Mouse (Mus musculus) hindbrain, embryonic 10.5 days (tissue): ENCODE results near the gene Atp5l. TPM values are rescaled to one million over a fixed set of nuclear protein-coding genes. Genes with fewer than 3 reads are reported as not detected.

Source experiments
- DNase-seq: peaks from one replicate; pipeline ENCODE4 v3.0.0-alpha.2; 2017; ENCODE audit warnings: low spot score
- H3K27ac ChIP-seq: fragments of 300-500 bp; sonication (generic); 2 replicates; pipeline ENCODE4 v1.5.1; 2016; ENCODE audit warnings: mild to moderate bottlenecking, moderate library complexity
- H3K27me3 ChIP-seq: fragments of 300-500 bp; sonication (generic); 2 replicates; pipeline ENCODE4 v1.6.1; 2016; ENCODE audit warnings: mild to moderate bottlenecking; ENCODE audit not compliant: poor library complexity, insufficient read depth, severe bottlenecking
- H3K36me3 ChIP-seq: fragments of 300-500 bp; sonication (generic); 2 replicates; pipeline ENCODE4 v1.6.1; 2016; ENCODE audit warnings: mild to moderate bottlenecking, moderate library complexity
- H3K4me1 ChIP-seq: fragments of 300-500 bp; sonication (generic); replicated peaks from 2 replicates; pipeline ENCODE4 v1.6.1; 2016; ENCODE audit warnings: mild to moderate bottlenecking
- H3K4me3 ChIP-seq: fragments of 300-500 bp; sonication (generic); 2 replicates; pipeline ENCODE4 v1.5.1; 2016; ENCODE audit warnings: mild to moderate bottlenecking, moderate library complexity
- H3K9me3 ChIP-seq: fragments of 300-500 bp; sonication (generic); 2 replicates; pipeline ENCODE4 v1.6.1; 2016; ENCODE audit warnings: mild to moderate bottlenecking, moderate library complexity
- WGBS: fragments of 180-500 bp; shearing (Covaris S2); methylation state at CpG from one replicate; pipeline ENCODE4 v1.1.7; 2016; 5-methylcytosine and 5-hydroxymethylcytosine counted together
- polyA plus RNA-seq: library from polyadenylated mRNA; unstranded; fragments of >200 nt; fragmentation: Nextera tagmentation; extraction: Ambion mirVana; gene quantifications from 2 replicates; pipeline ENCODE4 v1.2.1, GENCODE M21; 2016

Gene Atp5l
- polyA plus RNA-seq, 1 experiment from 2014 or later: 650 TPM

DNA sequence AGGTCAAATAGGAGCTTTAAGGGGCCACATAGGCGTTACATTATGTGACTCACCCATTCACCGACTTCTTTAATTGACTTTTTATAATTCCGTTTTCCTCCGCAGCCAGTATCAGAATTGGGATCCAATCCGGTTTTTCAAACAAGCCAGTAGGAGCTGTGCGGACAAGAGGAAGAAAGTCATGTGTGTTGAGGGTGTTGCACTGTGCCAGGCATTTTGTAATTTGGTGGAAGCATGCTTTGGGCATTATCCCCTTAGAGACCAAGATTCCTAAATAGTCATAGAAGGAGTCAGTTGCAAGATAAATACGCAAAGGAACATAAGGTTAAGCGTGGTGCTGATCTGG, 554 bp upstream of the Atp5l start:
- Histone ChIP-seq H3K27me3 (no peaks in the 10 kb centered on the region), H3K36me3 (peaks cover 4% of the 10 kb centered on the region; the same call in 1 of the 2 replicates), H3K4me3 (peak overlapping the region; percentile 98), H3K4me1 (peaks cover 13% of the 10 kb centered on the region), H3K27ac (peak overlapping the region; percentile 95), H3K9me3 (no peaks in the 10 kb centered on the region)
- no peak for DNase-seq
- 2% methylated on average over 8 of the region's 8 CpGs for WGBS

GRCm38 (mm10) chr9:44919606-44920005, 936 bp downstream of the Atp5l start:
- Histone ChIP-seq H3K36me3 (0 out of 2 replicates have a peak, but pooled peaks cover 4% of the 10 kb centered on the region), H3K4me3 (peak overlapping the region; percentile 98), H3K27ac (no peak overlapping the region; the same call in 1 of the 2 replicates), H3K9me3 (no peaks in the 10 kb centered on the region), H3K27me3 (no peaks in the 10 kb centered on the region), H3K4me1 (peaks cover 13% of the 10 kb centered on the region)
- no peak for DNase-seq
- WGBS: 39% methylated on average over 2 of the region's 2 CpGs

DNA sequence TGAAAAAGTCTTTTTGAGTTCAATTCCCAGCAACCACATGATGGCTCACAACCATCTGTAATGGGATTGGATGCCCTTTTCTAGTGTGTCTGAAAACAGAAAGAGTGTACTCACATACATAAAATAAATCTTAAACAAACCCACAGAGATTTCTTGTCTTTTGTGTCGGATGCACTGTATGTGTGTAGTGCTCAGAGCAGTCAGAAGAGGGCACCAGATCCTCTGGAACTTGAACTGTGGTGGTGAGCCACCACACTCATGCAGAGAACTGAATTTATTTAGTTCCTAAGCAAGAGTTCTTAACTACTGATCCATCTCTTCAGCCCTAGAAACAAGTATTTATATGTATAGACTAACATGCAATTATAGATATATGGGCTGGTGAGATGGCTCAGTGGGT, 4.3 kb downstream of the Atp5l start:
- peaks cover 13% of the 10 kb centered on the region for H3K4me1 ChIP-seq
- DNase-seq: peak; percentile 19
- H3K27me3 ChIP-seq: no peaks in the 10 kb centered on the region
- no peak overlapping the region for H3K4me3 ChIP-seq
- 52% methylated on average over 1 of the region's 1 CpGs for WGBS
- peaks cover 27% of the 10 kb centered on the region for H3K36me3 ChIP-seq
- no peaks in the 10 kb centered on the region for H3K9me3 ChIP-seq
- H3K27ac ChIP-seq: no peak overlapping the region

DNA sequence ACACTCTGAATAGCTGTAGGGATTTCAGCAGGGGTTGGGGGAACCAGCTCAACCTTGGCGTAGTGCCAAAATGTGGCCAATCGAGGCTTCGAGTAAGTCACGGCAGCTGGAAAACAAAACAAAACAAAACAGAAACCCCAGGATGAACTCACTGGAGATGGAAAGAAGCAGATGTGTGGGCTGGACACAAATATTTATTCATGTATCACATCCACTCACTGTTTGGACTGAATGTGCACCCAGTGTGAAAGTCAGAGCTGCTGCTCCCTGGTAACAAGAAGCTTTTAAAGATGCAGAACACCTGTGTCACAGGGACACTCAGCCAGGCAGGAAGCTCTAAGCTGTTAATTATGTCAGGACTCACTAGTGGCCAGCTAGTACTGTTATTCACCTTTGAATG, 5.8 kb downstream of the Atp5l start:
- H3K4me3 ChIP-seq: no peak overlapping the region
- H3K27me3 ChIP-seq: no peaks in the 10 kb centered on the region
- 85% methylated on average over 4 of the region's 4 CpGs for WGBS
- no peak overlapping the region for H3K27ac ChIP-seq
- no peaks in the 10 kb centered on the region for H3K9me3 ChIP-seq
- H3K4me1 ChIP-seq: peaks cover 10% of the 10 kb centered on the region
- H3K36me3 ChIP-seq: peaks cover 41% of the 10 kb centered on the region
- no peak for DNase-seq

- H3K27ac ChIP-seq: no peak overlapping the region
- 0 out of 2 replicates have a peak, but pooled peaks cover 3% of the 10 kb centered on the region for H3K4me1 ChIP-seq
- no peaks in the 10 kb centered on the region for H3K9me3 ChIP-seq
- no peak overlapping the region for H3K4me3 ChIP-seq
- peaks cover 41% of the 10 kb centered on the region for H3K36me3 ChIP-seq
- DNase-seq: no peak
- WGBS: 90% methylated on average over 4 of the region's 4 CpGs
- no peaks in the 10 kb centered on the region for H3K27me3 ChIP-seq
Measured at GRCm38 (mm10) chr9:44911365-44911764, 9.2 kb downstream of the Atp5l start.

DNA sequence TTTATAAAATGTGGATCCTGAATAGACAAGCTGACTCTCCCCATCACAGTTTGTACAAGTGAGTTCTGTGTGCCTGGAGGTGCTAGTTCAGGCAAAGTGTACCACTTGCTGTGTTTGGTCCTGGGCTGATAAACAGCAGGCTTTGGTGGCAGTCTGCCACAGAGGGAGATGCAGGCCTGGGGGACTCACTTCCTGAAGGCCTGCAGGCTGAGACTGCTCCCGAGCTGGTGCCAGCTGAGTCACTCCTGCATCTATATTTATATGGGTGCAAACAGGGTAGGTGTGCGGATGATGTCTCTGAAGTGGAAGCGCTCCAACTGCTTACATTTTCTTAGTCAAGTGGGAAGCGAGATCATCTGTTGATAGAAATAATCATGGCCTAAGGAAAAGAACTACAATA, 14.9 kb downstream of the Atp5l start:
- no peaks in the 10 kb centered on the region for H3K9me3 ChIP-seq
- 0 out of 2 replicates have a peak, but pooled peaks cover 3% of the 10 kb centered on the region for H3K4me1 ChIP-seq
- H3K36me3 ChIP-seq: peaks cover 8% of the 10 kb centered on the region
- H3K4me3 ChIP-seq: no peak overlapping the region
- no peak for DNase-seq
- no peak overlapping the region for H3K27ac ChIP-seq
- no peaks in the 10 kb centered on the region for H3K27me3 ChIP-seq
- 83% methylated on average over 4 of the region's 4 CpGs for WGBS

DNA sequence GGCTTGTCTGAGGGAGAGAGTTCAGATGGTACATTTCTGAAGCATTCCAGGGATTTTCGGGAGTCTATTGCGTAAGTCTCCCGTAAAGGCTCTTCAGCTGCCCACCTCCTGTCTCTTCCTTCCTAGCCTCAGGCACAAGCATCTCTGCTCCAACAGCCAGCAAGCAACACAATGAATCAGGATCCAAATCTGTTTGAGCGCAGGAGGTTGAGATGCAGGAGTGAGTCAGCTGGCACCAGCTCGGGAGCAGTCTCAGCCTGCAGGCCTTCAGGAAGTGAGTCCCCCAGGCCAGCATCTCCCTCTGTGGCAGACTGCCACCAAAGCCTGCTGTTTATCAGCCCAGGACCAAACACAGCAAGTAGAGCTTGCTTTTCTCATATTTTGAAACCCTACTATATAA, 15.6 kb downstream of the Atp5l start:
- Histone ChIP-seq H3K36me3 (peaks cover 2% of the 10 kb centered on the region), H3K9me3 (no peaks in the 10 kb centered on the region), H3K27me3 (no peaks in the 10 kb centered on the region), H3K4me3 (no peak overlapping the region), H3K27ac (no peak overlapping the region), H3K4me1 (0 out of 2 replicates have a peak, but pooled peaks cover 3% of the 10 kb centered on the region)
- no peak for DNase-seq
- WGBS: 76% methylated on average over 5 of the region's 5 CpGs

- Histone ChIP-seq H3K27ac (no peak overlapping the region), H3K9me3 (no peaks in the 10 kb centered on the region), H3K4me1 (0 out of 2 replicates have a peak, but pooled peaks cover 3% of the 10 kb centered on the region), H3K4me3 (no peak overlapping the region), H3K36me3 (no peaks in the 10 kb centered on the region), H3K27me3 (no peaks in the 10 kb centered on the region)
- DNase-seq: no peak
- WGBS: 84% methylated on average over 4 of the region's 4 CpGs
Measured at GRCm38 (mm10) chr9:44903856-44904255, 16.7 kb downstream of the Atp5l start.

DNA sequence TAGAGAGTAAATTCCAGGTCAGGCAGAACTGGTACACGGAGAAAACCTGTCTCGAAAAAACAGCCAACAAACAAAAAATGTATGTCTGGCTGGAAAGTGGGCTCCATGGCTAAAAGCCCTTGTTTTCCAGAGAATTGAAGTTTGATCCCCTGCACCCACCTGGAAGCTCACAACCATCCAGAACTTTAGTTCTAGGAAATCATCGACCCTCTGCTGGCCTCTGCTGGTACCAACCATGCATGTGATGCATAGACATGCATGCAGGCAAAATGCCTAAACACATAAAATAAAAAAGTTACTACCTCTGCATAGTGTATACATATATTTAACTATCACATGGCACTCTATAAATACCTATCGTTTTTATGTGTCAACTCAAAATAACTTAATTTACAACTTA, 20.1 kb downstream of the Atp5l start:
- H3K36me3 ChIP-seq: no peaks in the 10 kb centered on the region
- no peaks in the 10 kb centered on the region for H3K9me3 ChIP-seq
- no peak overlapping the region for H3K4me3 ChIP-seq
- DNase-seq: no peak
- no peaks in the 10 kb centered on the region for H3K27me3 ChIP-seq
- 0 out of 2 replicates have a peak, but pooled peaks cover 3% of the 10 kb centered on the region for H3K4me1 ChIP-seq
- H3K27ac ChIP-seq: no peak overlapping the region
- WGBS: 67% methylated on average over 4 of the region's 4 CpGs

DNA sequence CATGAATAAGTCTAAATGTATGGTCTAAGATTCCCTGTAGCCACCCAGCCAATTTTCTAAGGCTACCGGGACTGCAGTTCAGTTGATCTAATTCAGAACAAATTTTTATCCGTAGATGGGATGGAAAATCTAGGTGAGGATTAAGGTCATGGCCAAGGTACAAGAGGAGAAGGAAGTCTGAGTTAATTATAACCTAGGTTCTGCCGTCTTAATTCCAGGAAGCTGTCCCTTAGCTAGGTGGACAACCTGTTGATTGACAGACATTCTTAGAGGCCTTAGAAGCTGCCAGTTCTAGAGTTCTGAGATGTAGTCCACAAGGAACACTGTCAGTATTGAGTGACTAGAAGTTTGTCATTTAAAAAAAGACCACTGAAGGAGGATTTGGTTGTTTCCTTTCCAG, 20.8 kb downstream of the Atp5l start:
- Histone ChIP-seq H3K36me3 (no peaks in the 10 kb centered on the region), H3K4me1 (0 out of 2 replicates have a peak, but pooled peaks cover 3% of the 10 kb centered on the region), H3K27ac (no peak overlapping the region), H3K27me3 (no peaks in the 10 kb centered on the region), H3K9me3 (no peaks in the 10 kb centered on the region), H3K4me3 (no peak overlapping the region)
- WGBS: 84% methylated on average over 3 of the region's 3 CpGs
- no peak for DNase-seq

DNA sequence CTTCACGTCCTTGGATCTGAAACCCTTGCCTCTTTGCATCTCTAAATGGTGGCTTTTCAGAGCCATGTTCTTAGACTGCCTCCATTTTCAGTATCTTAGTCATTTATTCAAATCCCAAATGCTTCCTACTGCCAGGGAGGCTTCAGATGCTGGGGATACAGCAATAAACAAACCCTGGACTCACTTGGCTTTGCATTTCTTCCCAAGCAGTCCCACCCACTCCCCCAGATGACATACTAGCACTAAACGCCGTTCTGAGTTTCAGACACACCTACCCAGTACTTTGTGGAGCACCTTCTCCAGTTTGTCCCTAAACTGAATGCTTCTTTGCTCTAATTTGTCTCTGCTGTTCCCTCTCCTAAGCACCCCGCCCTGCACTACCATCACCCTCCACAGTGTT, 23.5 kb downstream of the Atp5l start:
- Histone ChIP-seq H3K27me3 (no peaks in the 10 kb centered on the region), H3K27ac (no peak overlapping the region), H3K4me1 (0 out of 2 replicates have a peak, but pooled peaks cover 3% of the 10 kb centered on the region), H3K4me3 (no peak overlapping the region), H3K9me3 (no peaks in the 10 kb centered on the region), H3K36me3 (no peaks in the 10 kb centered on the region)
- 76% methylated on average over 4 of the region's 4 CpGs for WGBS
- DNase-seq: no peak

DNA sequence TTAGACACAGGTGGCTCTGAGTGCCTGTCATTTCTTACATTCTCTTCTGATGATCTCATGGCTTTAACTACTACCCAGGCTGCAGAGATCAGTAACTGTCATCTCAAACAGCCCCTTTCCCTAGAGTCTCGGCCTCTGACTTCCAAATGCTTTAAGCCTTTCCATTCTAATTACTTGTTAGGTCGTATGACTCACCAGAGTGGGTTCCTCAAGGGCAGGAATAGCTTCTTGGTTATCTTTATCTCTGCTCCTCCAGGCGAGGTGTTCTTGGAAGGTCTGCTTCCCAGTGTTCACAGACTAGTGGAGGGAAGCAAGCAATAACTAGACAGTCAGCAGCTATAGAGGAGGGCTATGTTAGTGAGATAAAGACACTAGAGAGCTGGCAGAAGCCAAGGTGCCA, 27.9 kb downstream of the Atp5l start:
- Histone ChIP-seq H3K9me3 (no peaks in the 10 kb centered on the region), H3K36me3 (no peaks in the 10 kb centered on the region), H3K4me1 (0 out of 2 replicates have a peak, but pooled peaks cover 3% of the 10 kb centered on the region), H3K27ac (no peak overlapping the region), H3K4me3 (no peak overlapping the region), H3K27me3 (no peaks in the 10 kb centered on the region)
- 73% methylated on average over 3 of the region's 3 CpGs for WGBS
- no peak for DNase-seq

GRCm38 (mm10) chr9:44891210-44891609, 29.3 kb downstream of the Atp5l start:
- Histone ChIP-seq H3K27ac (no peak overlapping the region), H3K36me3 (no peaks in the 10 kb centered on the region), H3K9me3 (no peaks in the 10 kb centered on the region), H3K4me1 (no peaks in the 10 kb centered on the region), H3K4me3 (no peak overlapping the region), H3K27me3 (no peaks in the 10 kb centered on the region)
- no peak for DNase-seq
- 85% methylated on average over 6 of the region's 6 CpGs for WGBS

GRCm38 (mm10) chr9:44890122-44890521, 30.4 kb downstream of the Atp5l start:
- 52% methylated on average over 2 of the region's 2 CpGs for WGBS
- no peak for DNase-seq

More at GRCm38 (mm10) chr9:44890122-44890521, 30.4 kb downstream of the Atp5l start:
- Histone ChIP-seq H3K4me1 (no peaks in the 10 kb centered on the region), H3K27ac (no peak overlapping the region), H3K36me3 (no peaks in the 10 kb centered on the region), H3K27me3 (no peaks in the 10 kb centered on the region), H3K9me3 (no peaks in the 10 kb centered on the region), H3K4me3 (no peak overlapping the region)
